Mouse (Mus musculus) stomach, embryonic 16.5 days (tissue): Measurements from ENCODE around the gene Tspan18. TPM values are rescaled to one million over a fixed set of nuclear protein-coding genes. Genes with fewer than 3 reads are reported as not detected.

Experiments used
- ATAC-seq: fragments of 200-750 bp; cut with Nextera tagmentation; 2 replicates; pipeline ENCODE4 v1.8.0; 2017; ENCODE audit warnings: moderate number of reproducible peaks, moderate TSS enrichment; ENCODE audit not compliant: insufficient read depth, low FRiP score
- H3K27ac ChIP-seq: fragments of 300-500 bp; sonication (generic); 2 replicates; pipeline ENCODE4 v1.5.1; 2014; ENCODE audit warnings: low read length
- H3K27me3 ChIP-seq: fragments of 300-500 bp; sonication (generic); 2 replicates; pipeline ENCODE4 v1.6.1; 2014; ENCODE audit warnings: low read length, control low read depth, mixed read lengths; ENCODE audit not compliant: control insufficient read depth, insufficient read depth
- H3K36me3 ChIP-seq: fragments of 300-500 bp; sonication (generic); 2 replicates; pipeline ENCODE4 v1.6.1; 2014; ENCODE audit warnings: low read length; ENCODE audit not compliant: control insufficient read depth, insufficient read depth
- H3K4me1 ChIP-seq: fragments of 300-500 bp; sonication (generic); 2 replicates; pipeline ENCODE4 v1.6.1; 2014; ENCODE audit warnings: low read length, control low read depth, mixed read lengths; ENCODE audit not compliant: control insufficient read depth, insufficient read depth
- H3K4me2 ChIP-seq: fragments of 300-500 bp; sonication (generic); 2 replicates; pipeline ENCODE4 v1.6.1; 2014; ENCODE audit warnings: low read depth, low read length, mixed read lengths
- H3K4me3 ChIP-seq: fragments of 300-500 bp; sonication (generic); replicated peaks from 2 replicates; pipeline ENCODE4 v1.5.1; 2014; ENCODE audit warnings: mild to moderate bottlenecking, low read length
- H3K9ac ChIP-seq: fragments of 300-500 bp; sonication (generic); 2 replicates; pipeline ENCODE4 v1.6.1; 2014; ENCODE audit warnings: low read length
- H3K9me3 ChIP-seq: fragments of 300-500 bp; sonication (generic); replicated peaks from 2 replicates; pipeline ENCODE4 v1.6.1; 2016; ENCODE audit warnings: low read length, control low read depth; ENCODE audit not compliant: control insufficient read depth
- WGBS: fragments of 180-500 bp; shearing (Covaris S2); extraction: QIAGEN DNeasy Blood & Tissue Kit; methylation state at CpG from one replicate; pipeline ENCODE4 v1.1.7; 2014; 5-methylcytosine and 5-hydroxymethylcytosine counted together
- polyA plus RNA-seq: library from polyadenylated mRNA; unstranded; fragments of >200 nt; fragmentation: Nextera tagmentation; extraction: Ambion mirVana; gene quantifications from 2 replicates; pipeline ENCODE4 v1.2.1, GENCODE M21; 2015

Gene Tspan18
- polyA plus RNA-seq, 1 experiment from 2014 or later, result 15.3 TPM

- ATAC-seq, result no peak
- H3K27ac ChIP-seq, result no peak overlapping the region
- no peak overlapping the region for H3K9ac ChIP-seq
- no peak overlapping the region for H3K4me3 ChIP-seq
- 73% methylated on average over 4 of the region's 4 CpGs for WGBS
- no peaks in the 10 kb centered on the region for H3K27me3 ChIP-seq
- no peak overlapping the region for H3K4me2 ChIP-seq
- peaks cover 4% of the 10 kb centered on the region; the same call in 1 of the 2 replicates for H3K4me1 ChIP-seq
- no peaks in the 10 kb centered on the region for H3K9me3 ChIP-seq
- H3K36me3 ChIP-seq, result no peaks in the 10 kb centered on the region
Observed at GRCm38 (mm10) chr2:93329120-93329519, 5.2 kb downstream of the Tspan18 start.

- H3K27ac ChIP-seq, result no peak overlapping the region
- no peak overlapping the region for H3K4me2 ChIP-seq
- H3K9ac ChIP-seq, result no peak overlapping the region
- no peaks in the 10 kb centered on the region for H3K27me3 ChIP-seq
- no peak for ATAC-seq
- WGBS, result 70% methylated on average over 7 of the region's 7 CpGs
- no peak overlapping the region for H3K4me3 ChIP-seq
- H3K4me1 ChIP-seq, result peaks cover 4% of the 10 kb centered on the region; the same call in 1 of the 2 replicates
- H3K36me3 ChIP-seq, result no peaks in the 10 kb centered on the region; the same call in 1 of the 2 replicates
- H3K9me3 ChIP-seq, result no peaks in the 10 kb centered on the region
Observed at GRCm38 (mm10) chr2:93327915-93328555, 6.3 kb downstream of the Tspan18 start.

GRCm38 (mm10) chr2:93324681-93325080 is 9.6 kb downstream of the Tspan18 start:
- H3K27me3 ChIP-seq, result no peaks in the 10 kb centered on the region
- H3K9ac ChIP-seq, result no peak overlapping the region
- no peak overlapping the region for H3K27ac ChIP-seq
- WGBS, result 40% methylated on average over 7 of the region's 7 CpGs
- H3K4me1 ChIP-seq, result peaks cover 12% of the 10 kb centered on the region
- no peaks in the 10 kb centered on the region; the same call in 1 of the 2 replicates for H3K36me3 ChIP-seq
- no peak overlapping the region for H3K4me3 ChIP-seq
- no peak overlapping the region for H3K4me2 ChIP-seq
- H3K9me3 ChIP-seq, result no peaks in the 10 kb centered on the region
- ATAC-seq, result no peak

GRCm38 (mm10) chr2:93321946-93322345 is 12.4 kb downstream of the Tspan18 start:
- Histone ChIP-seq H3K27me3 (no peaks in the 10 kb centered on the region), H3K4me3 (no peak overlapping the region), H3K4me1 (peaks cover 12% of the 10 kb centered on the region), H3K36me3 (no peaks in the 10 kb centered on the region; the same call in 1 of the 2 replicates), H3K27ac (no peak overlapping the region), H3K9ac (peak overlapping the region; percentile 50; the same call in 1 of the 2 replicates), H3K4me2 (no peak overlapping the region), H3K9me3 (no peaks in the 10 kb centered on the region)
- no peak for ATAC-seq
- 61% methylated on average over 8 of the region's 8 CpGs for WGBS

GRCm38 (mm10) chr2:93320267-93320666 is 14.0 kb downstream of the Tspan18 start:
- H3K36me3 ChIP-seq, result no peaks in the 10 kb centered on the region; the same call in 1 of the 2 replicates
- H3K4me1 ChIP-seq, result peaks cover 12% of the 10 kb centered on the region
- H3K4me2 ChIP-seq, result no peak overlapping the region
- no peaks in the 10 kb centered on the region for H3K9me3 ChIP-seq
- ATAC-seq, result no peak
- H3K27ac ChIP-seq, result no peak overlapping the region
- H3K27me3 ChIP-seq, result no peaks in the 10 kb centered on the region
- H3K4me3 ChIP-seq, result no peak overlapping the region
- 66% methylated on average over 5 of the region's 5 CpGs for WGBS
- no peak overlapping the region for H3K9ac ChIP-seq

GRCm38 (mm10) chr2:93319598-93319997 is 14.7 kb downstream of the Tspan18 start:
- no peak for ATAC-seq
- H3K36me3 ChIP-seq, result no peaks in the 10 kb centered on the region; the same call in 1 of the 2 replicates
- WGBS, result 50% methylated on average over 7 of the region's 7 CpGs
- no peak overlapping the region for H3K27ac ChIP-seq
- H3K9ac ChIP-seq, result no peak overlapping the region
- H3K4me2 ChIP-seq, result no peak overlapping the region
- peaks cover 12% of the 10 kb centered on the region for H3K4me1 ChIP-seq
- no peaks in the 10 kb centered on the region for H3K9me3 ChIP-seq
- H3K27me3 ChIP-seq, result no peaks in the 10 kb centered on the region
- no peak overlapping the region for H3K4me3 ChIP-seq

- no peak overlapping the region for H3K9ac ChIP-seq
- H3K27ac ChIP-seq, result no peak overlapping the region
- peaks cover 16% of the 10 kb centered on the region for H3K4me1 ChIP-seq
- no peaks in the 10 kb centered on the region; the same call in 1 of the 2 replicates for H3K36me3 ChIP-seq
- no peak for ATAC-seq
- WGBS, result 88% methylated on average over 21 of the region's 21 CpGs
- H3K4me2 ChIP-seq, result no peak overlapping the region
- no peaks in the 10 kb centered on the region for H3K9me3 ChIP-seq
- no peak overlapping the region for H3K4me3 ChIP-seq
- H3K27me3 ChIP-seq, result no peaks in the 10 kb centered on the region
Observed at GRCm38 (mm10) chr2:93318781-93319349, 15.4 kb downstream of the Tspan18 start.

- Histone ChIP-seq H3K27ac (no peak overlapping the region), H3K9me3 (no peaks in the 10 kb centered on the region), H3K4me2 (no peak overlapping the region), H3K36me3 (no peaks in the 10 kb centered on the region), H3K9ac (no peak overlapping the region), H3K27me3 (no peaks in the 10 kb centered on the region), H3K4me1 (peaks cover 11% of the 10 kb centered on the region; the same call in 1 of the 2 replicates), H3K4me3 (no peak overlapping the region)
- no peak for ATAC-seq
- WGBS, result 54% methylated on average over 15 of the region's 15 CpGs
Observed at GRCm38 (mm10) chr2:93313768-93314632, 20.3 kb downstream of the Tspan18 start.

- Histone ChIP-seq H3K36me3 (no peaks in the 10 kb centered on the region), H3K27me3 (no peaks in the 10 kb centered on the region), H3K9ac (no peak overlapping the region), H3K9me3 (no peaks in the 10 kb centered on the region), H3K4me3 (no peak overlapping the region), H3K27ac (no peak overlapping the region), H3K4me2 (no peak overlapping the region), H3K4me1 (peaks cover 11% of the 10 kb centered on the region; the same call in 1 of the 2 replicates)
- ATAC-seq, result no peak
- 56% methylated on average over 3 of the region's 3 CpGs for WGBS
Observed at GRCm38 (mm10) chr2:93312458-93312857, 21.8 kb downstream of the Tspan18 start.
